Mouse (Mus musculus): ENCODE data around the gene Btnl4. TPM values are rescaled to one million over a fixed set of nuclear protein-coding genes. Genes with fewer than 3 reads are reported as not detected.

Gene Btnl4
- polyA plus RNA-seq, 1 experiment from 2014 or later = not detected

DNA sequence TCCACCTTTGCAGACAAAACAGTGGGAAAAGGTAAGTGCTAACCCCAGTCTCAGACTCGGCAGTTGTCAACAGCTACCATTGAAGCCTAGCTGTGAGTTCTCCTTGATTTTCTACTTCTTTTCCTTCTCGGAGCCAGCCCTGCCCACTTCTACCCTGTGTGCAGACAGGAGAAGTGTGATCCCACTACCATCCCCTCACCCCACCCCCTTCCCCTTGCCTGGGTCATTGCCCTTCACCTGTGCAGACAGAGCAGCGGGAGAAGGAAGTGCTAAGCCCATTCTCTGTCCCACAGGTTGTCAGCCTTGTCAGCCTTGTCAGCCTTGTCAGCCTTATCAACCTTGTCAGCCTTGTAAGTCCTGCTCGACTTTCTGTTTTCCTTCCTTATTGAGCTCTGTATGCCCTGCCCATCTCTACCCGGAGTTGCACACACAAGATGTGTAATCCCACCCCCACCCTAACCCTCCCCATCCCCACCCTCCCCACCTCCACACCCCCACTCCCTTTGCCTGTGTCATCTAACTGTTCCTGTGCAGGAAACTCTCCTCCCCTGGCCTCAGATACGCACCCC lies 28.6 kb downstream of the Btnl4 start:
- Histone ChIP-seq H3K4me1 (ENCODE audit: control insufficient read depth, insufficient read depth, low read length) (no peaks in the 10 kb centered on the region), H3K4me2 (no peak overlapping the region), H3K9me3 (ENCODE audit: control insufficient read depth, low read length) (no peaks in the 10 kb centered on the region), H3K27me3 (ENCODE audit: control insufficient read depth, insufficient read depth, low read length) (no peaks in the 10 kb centered on the region), H3K9ac (ENCODE audit: low read length) (no peak overlapping the region), H3K36me3 (ENCODE audit: control insufficient read depth, insufficient read depth, low read length) (no peaks in the 10 kb centered on the region), H3K4me3 (ENCODE audit: low read depth, low read length) (no peak overlapping the region), H3K27ac (ENCODE audit: low read depth, low read length) (no peak overlapping the region)
- ATAC-seq (ENCODE audit: low FRiP score) (no peak), DNase-seq (ENCODE audit: low spot score, missing footprints) (no peak)
- 70% methylated on average over 6 of the region's 6 CpGs for WGBS

DNA sequence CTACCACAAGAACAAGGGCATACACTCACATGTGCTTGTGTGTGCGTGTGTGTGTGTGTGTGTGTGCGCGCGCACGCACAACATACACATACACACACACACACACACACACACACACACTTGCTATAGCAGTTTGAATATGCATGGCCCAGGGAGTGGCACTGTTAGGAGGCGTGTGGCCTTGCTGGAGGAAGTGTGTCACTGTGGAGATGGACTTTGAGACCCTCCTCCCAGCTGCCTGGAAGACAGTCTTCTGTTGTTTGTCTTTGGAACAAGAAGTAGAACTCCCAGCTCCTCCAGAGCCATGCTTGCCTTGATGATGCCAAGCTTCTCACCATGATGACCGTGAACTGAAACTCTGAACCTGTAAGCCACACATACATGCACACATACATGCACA lies 35.1 kb downstream of the Btnl4 start:
- 94% methylated on average over 7 of the region's 7 CpGs for WGBS
- H3K4me3 ChIP-seq (ENCODE audit: low read depth, low read length) = no peak overlapping the region
- no peaks in the 10 kb centered on the region for H3K9me3 ChIP-seq (ENCODE audit: control insufficient read depth, low read length)
- no peak for ATAC-seq (ENCODE audit: low FRiP score)
- H3K36me3 ChIP-seq (ENCODE audit: control insufficient read depth, insufficient read depth, low read length) = no peaks in the 10 kb centered on the region
- no peak overlapping the region for H3K27ac ChIP-seq (ENCODE audit: low read depth, low read length)
- no peaks in the 10 kb centered on the region for H3K27me3 ChIP-seq (ENCODE audit: control insufficient read depth, insufficient read depth, low read length)
- no peak overlapping the region for H3K9ac ChIP-seq (ENCODE audit: low read length)
- no peak for DNase-seq (ENCODE audit: low spot score, missing footprints)
- no peaks in the 10 kb centered on the region for H3K4me1 ChIP-seq (ENCODE audit: control insufficient read depth, insufficient read depth, low read length)
- no peak overlapping the region for H3K4me2 ChIP-seq

DNA sequence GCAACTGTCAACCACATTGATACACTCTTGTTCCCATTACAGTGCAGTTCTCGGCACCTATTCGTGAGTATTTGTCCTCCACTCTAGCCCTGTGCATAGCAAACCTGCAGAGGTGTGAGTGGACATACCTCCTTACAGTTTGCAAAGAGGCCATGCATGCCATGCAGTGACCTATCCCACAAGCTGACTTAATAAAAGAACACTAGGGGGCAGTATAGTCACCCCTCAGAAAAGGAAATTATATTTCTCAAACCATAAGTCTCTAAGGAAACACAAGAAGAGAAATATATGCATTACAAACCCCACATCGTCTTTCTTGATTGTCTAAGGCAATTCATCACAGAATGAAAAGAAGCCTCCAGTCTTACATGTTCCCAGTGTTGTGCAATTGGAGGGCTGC lies 37.3 kb downstream of the Btnl4 start:
- no peak for DNase-seq (ENCODE audit: low spot score, missing footprints)
- Histone ChIP-seq H3K9me3 (ENCODE audit: control insufficient read depth, low read length) (no peaks in the 10 kb centered on the region), H3K4me2 (no peak overlapping the region), H3K4me3 (ENCODE audit: low read depth, low read length) (no peak overlapping the region), H3K36me3 (ENCODE audit: control insufficient read depth, insufficient read depth, low read length) (no peaks in the 10 kb centered on the region), H3K27ac (ENCODE audit: low read depth, low read length) (no peak overlapping the region), H3K4me1 (ENCODE audit: control insufficient read depth, insufficient read depth, low read length) (no peaks in the 10 kb centered on the region), H3K9ac (ENCODE audit: low read length) (no peak overlapping the region), H3K27me3 (ENCODE audit: control insufficient read depth, insufficient read depth, low read length) (no peaks in the 10 kb centered on the region)
- 56% methylated on average over 3 of the region's 3 CpGs for WGBS
- ATAC-seq (ENCODE audit: low FRiP score) = no peak

DNA sequence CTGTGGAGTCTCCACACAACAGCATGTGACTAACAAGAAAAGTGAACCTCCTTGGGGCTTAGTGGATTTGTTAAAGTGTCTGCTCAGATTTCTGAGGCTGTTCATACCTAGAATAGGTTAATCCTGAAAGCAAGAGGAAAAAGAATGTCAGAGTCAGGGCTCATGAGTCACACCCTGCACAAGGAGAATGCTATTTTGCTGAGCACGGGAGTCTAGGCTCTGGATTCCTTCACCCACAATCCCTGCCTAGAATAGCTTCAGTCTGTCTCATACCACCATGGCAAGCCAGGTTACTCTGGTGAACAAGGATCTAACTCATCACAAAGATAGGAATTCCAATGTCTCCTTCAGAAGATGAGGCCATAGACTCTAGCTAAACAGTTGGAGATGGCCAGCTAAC lies 38.5 kb downstream of the Btnl4 start:
- H3K4me3 ChIP-seq (ENCODE audit: low read depth, low read length) = no peak overlapping the region
- no peak overlapping the region for H3K27ac ChIP-seq (ENCODE audit: low read depth, low read length)
- no peak overlapping the region for H3K4me2 ChIP-seq
- H3K4me1 ChIP-seq (ENCODE audit: control insufficient read depth, insufficient read depth, low read length) = no peaks in the 10 kb centered on the region
- no peaks in the 10 kb centered on the region for H3K9me3 ChIP-seq (ENCODE audit: control insufficient read depth, low read length)
- DNase-seq (ENCODE audit: low spot score, missing footprints) (no peak), ATAC-seq (ENCODE audit: low FRiP score) (no peak)
- no peaks in the 10 kb centered on the region for H3K27me3 ChIP-seq (ENCODE audit: control insufficient read depth, insufficient read depth, low read length)
- no peaks in the 10 kb centered on the region for H3K36me3 ChIP-seq (ENCODE audit: control insufficient read depth, insufficient read depth, low read length)
- 60% methylated on average over 1 of the region's 1 CpGs for WGBS
- no peak overlapping the region for H3K9ac ChIP-seq (ENCODE audit: low read length)

DNA sequence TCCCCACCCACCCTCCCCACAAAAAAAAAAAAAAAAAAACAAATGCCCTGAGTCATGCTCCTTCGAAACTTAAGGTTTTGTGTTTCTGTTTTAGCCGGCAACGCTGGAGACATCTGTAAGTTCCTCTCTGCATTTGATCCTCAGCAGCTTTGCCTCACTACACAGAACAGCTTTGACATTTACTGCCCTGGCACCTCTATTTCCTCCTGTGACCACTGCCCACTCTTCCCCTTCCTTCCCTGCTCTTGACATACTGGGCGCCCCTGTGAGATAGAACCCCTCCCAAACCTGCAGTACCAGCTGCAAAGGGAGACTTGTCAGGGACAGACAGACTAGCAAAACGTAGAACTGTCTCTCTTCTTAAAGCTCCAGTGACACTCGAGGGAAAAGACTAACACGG lies 39.5 kb downstream of the Btnl4 start:
- ATAC-seq (ENCODE audit: low FRiP score) = no peak
- WGBS = 68% methylated on average over 7 of the region's 7 CpGs
- H3K4me2 ChIP-seq = no peak overlapping the region
- no peaks in the 10 kb centered on the region for H3K4me1 ChIP-seq (ENCODE audit: control insufficient read depth, insufficient read depth, low read length)
- no peaks in the 10 kb centered on the region for H3K9me3 ChIP-seq (ENCODE audit: control insufficient read depth, low read length)
- no peaks in the 10 kb centered on the region for H3K36me3 ChIP-seq (ENCODE audit: control insufficient read depth, insufficient read depth, low read length)
- no peak overlapping the region for H3K4me3 ChIP-seq (ENCODE audit: low read depth, low read length)
- no peak overlapping the region for H3K9ac ChIP-seq (ENCODE audit: low read length)
- no peak overlapping the region for H3K27ac ChIP-seq (ENCODE audit: low read depth, low read length)
- DNase-seq (ENCODE audit: low spot score, missing footprints) = no peak
- no peaks in the 10 kb centered on the region for H3K27me3 ChIP-seq (ENCODE audit: control insufficient read depth, insufficient read depth, low read length)

DNA sequence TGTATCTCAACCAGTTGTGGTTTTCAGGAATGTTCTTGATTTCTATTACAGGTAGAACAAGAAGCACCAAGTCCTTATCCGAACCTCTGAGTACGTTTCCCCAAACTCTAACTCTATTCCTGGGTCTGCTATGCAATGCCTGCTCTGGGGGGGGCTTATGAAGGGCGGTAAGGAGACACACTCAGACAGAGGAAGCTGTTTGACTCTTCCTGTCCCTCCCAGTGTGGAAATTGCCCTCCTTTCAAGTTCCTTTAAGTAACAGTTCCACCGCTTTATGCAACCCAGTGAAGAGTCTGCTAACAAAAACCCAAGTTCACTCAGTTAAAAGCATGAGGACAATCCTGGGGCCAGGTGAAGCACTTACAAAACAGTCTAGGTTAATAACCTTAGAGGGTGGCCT lies 40.0 kb downstream of the Btnl4 start:
- 73% methylated on average over 4 of the region's 4 CpGs for WGBS

DNA sequence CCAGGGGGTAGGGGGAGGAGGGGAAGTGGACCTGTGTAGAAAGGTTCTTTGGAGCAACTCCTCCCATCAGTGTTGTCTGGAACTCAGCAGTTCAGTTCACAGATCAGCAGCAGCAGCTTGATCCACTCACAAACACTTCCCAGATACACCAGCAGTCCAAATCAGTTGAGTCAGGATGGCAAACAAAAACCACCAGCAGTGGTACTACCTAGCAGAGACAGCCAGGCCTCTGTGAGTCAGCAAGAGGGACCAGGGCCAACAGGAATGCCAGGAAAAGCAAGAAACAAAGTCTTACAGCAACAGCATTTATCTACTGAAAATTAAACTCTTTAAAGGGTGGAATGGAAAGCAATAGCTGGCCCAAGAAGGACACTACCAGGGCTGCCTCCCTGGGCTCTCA lies 49.5 kb downstream of the Btnl4 start:
- Histone ChIP-seq H3K9me3 (ENCODE audit: control insufficient read depth, low read length) (no peaks in the 10 kb centered on the region), H3K27me3 (ENCODE audit: control insufficient read depth, insufficient read depth, low read length) (no peaks in the 10 kb centered on the region), H3K4me3 (ENCODE audit: low read depth, low read length) (no peak overlapping the region), H3K4me2 (no peak overlapping the region), H3K36me3 (ENCODE audit: control insufficient read depth, insufficient read depth, low read length) (no peaks in the 10 kb centered on the region), H3K4me1 (ENCODE audit: control insufficient read depth, insufficient read depth, low read length) (no peaks in the 10 kb centered on the region), H3K9ac (ENCODE audit: low read length) (no peak overlapping the region), H3K27ac (ENCODE audit: low read depth, low read length) (no peak overlapping the region)
- ATAC-seq (ENCODE audit: low FRiP score) (no peak), DNase-seq (ENCODE audit: low spot score, missing footprints) (no peak)

More for the DNA sequence above, 40.0 kb downstream of the Btnl4 start:
- H3K4me3 ChIP-seq (ENCODE audit: low read depth, low read length) = no peak overlapping the region
- H3K9me3 ChIP-seq (ENCODE audit: control insufficient read depth, low read length) = no peaks in the 10 kb centered on the region
- ATAC-seq (ENCODE audit: low FRiP score) (no peak), DNase-seq (ENCODE audit: low spot score, missing footprints) (no peak)
- no peak overlapping the region for H3K4me2 ChIP-seq
- H3K27ac ChIP-seq (ENCODE audit: low read depth, low read length) = no peak overlapping the region
- H3K27me3 ChIP-seq (ENCODE audit: control insufficient read depth, insufficient read depth, low read length) = no peaks in the 10 kb centered on the region
- H3K9ac ChIP-seq (ENCODE audit: low read length) = no peak overlapping the region
- no peaks in the 10 kb centered on the region for H3K4me1 ChIP-seq (ENCODE audit: control insufficient read depth, insufficient read depth, low read length)
- no peaks in the 10 kb centered on the region for H3K36me3 ChIP-seq (ENCODE audit: control insufficient read depth, insufficient read depth, low read length)

DNA sequence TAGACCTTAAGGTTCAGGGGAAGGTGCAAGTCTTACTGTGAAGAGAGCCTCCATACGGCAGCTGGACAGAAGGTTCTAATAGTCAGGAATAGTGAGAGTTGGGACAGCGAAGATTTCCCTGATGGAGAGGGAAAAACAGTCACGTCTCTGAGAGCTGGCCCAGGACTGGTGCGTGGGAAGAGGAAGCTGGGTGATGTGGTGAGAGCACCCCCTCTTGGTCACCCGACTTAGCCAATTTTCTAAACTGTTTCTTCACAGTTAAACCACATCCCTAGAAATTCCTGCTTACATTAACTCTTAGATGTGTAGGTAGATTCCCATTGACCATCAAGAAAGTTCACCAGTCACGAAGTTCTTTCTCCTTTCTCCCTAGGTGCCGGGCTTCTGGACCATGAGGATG lies 57.1 kb downstream of the Btnl4 start:
- Histone ChIP-seq H3K9me3 (ENCODE audit: control insufficient read depth, low read length) (no peaks in the 10 kb centered on the region), H3K27ac (ENCODE audit: low read depth, low read length) (no peak overlapping the region), H3K4me1 (ENCODE audit: control insufficient read depth, insufficient read depth, low read length) (no peaks in the 10 kb centered on the region), H3K27me3 (ENCODE audit: control insufficient read depth, insufficient read depth, low read length) (no peaks in the 10 kb centered on the region), H3K9ac (ENCODE audit: low read length) (no peak overlapping the region), H3K36me3 (ENCODE audit: control insufficient read depth, insufficient read depth, low read length) (no peaks in the 10 kb centered on the region), H3K4me2 (no peak overlapping the region), H3K4me3 (ENCODE audit: low read depth, low read length) (no peak overlapping the region)
- WGBS = 76% methylated on average over 7 of the region's 7 CpGs
- no peak for ATAC-seq (ENCODE audit: low FRiP score)
- no peak for DNase-seq (ENCODE audit: low spot score, missing footprints)
